8 mouse cellular contexts compared by ENCODE assay signal in genomic region chr11:6923917-6924316, GRCm38 (mm10).
DNase-seq lines count a peak whose midpoint lies in the region; ATAC-seq and TF ChIP-seq lines count a peak whose summit lies in the region.

No protein-coding gene starts in this region.

- H3K4me2 ChIP-seq in kidney, postnatal 0 days (ENCODE audit: low read length) = peak overlapping the region; percentile 26
- peak overlapping the region; percentile 32; the same call in 1 of the 2 replicates for H3K4me2 ChIP-seq in intestine, embryonic 16.5 days (ENCODE audit: low read depth, low read length)
- 0 out of 2 replicates have a peak overlapping the region, but pooled peaks have one; percentile 2 for H3K4me2 ChIP-seq in neural tube, embryonic 12.5 days (replicated peaks)

- H3K27me3 ChIP-seq in kidney, postnatal 0 days (ENCODE audit: insufficient read depth, low read length) = no peaks in the 10 kb centered on the region
- H3K27me3 ChIP-seq in embryonic facial prominence, embryonic 10.5 days (replicated peaks; ENCODE audit: low read depth, poor library complexity, severe bottlenecking) = no peaks in the 10 kb centered on the region
- H3K27me3 ChIP-seq in intestine, embryonic 16.5 days (replicated peaks; ENCODE audit: control insufficient read depth, insufficient read depth, low read length) = no peaks in the 10 kb centered on the region
- H3K27me3 ChIP-seq in neural tube, embryonic 12.5 days (replicated peaks) = no peaks in the 10 kb centered on the region

- H3K27ac ChIP-seq in kidney, postnatal 0 days = no peak overlapping the region
- H3K27ac ChIP-seq in embryonic facial prominence, embryonic 10.5 days (replicated peaks) = peak overlapping the region; percentile 57
- no peak overlapping the region for H3K27ac ChIP-seq in intestine, embryonic 16.5 days (ENCODE audit: low read length)
- H3K27ac ChIP-seq in neural tube, embryonic 12.5 days = no peak overlapping the region

- no peak overlapping the region for H3K9ac ChIP-seq in kidney, postnatal 0 days (ENCODE audit: low read depth, low read length)
- H3K9ac ChIP-seq in intestine, embryonic 16.5 days (ENCODE audit: low read depth, low read length) = 0 out of 2 replicates have a peak overlapping the region, but pooled peaks have one; percentile 1
- no peak overlapping the region for H3K9ac ChIP-seq in neural tube, embryonic 12.5 days

- H3K9me3 ChIP-seq in kidney, postnatal 0 days (replicated peaks; ENCODE audit: low read length) = no peaks in the 10 kb centered on the region
- H3K9me3 ChIP-seq in embryonic facial prominence, embryonic 10.5 days = no peaks in the 10 kb centered on the region
- H3K9me3 ChIP-seq in intestine, embryonic 16.5 days (ENCODE audit: control insufficient read depth, low read length) = no peaks in the 10 kb centered on the region
- H3K9me3 ChIP-seq in neural tube, embryonic 12.5 days = no peaks in the 10 kb centered on the region

- no peaks in the 10 kb centered on the region for H3K4me1 ChIP-seq in kidney, postnatal 0 days (replicated peaks; ENCODE audit: insufficient read depth, low read length)
- H3K4me1 ChIP-seq in embryonic facial prominence, embryonic 10.5 days = peaks cover 17% of the 10 kb centered on the region
- H3K4me1 ChIP-seq in intestine, embryonic 16.5 days (ENCODE audit: control insufficient read depth, insufficient read depth, low read length) = 0 out of 2 replicates have a peak, but pooled peaks cover 4% of the 10 kb centered on the region
- H3K4me1 ChIP-seq in neural tube, embryonic 12.5 days = peaks cover 7% of the 10 kb centered on the region; the same call in 1 of the 2 replicates

- 16% methylated on average over 6 of the region's 6 CpGs for WGBS in kidney, postnatal 0 days
- 8% methylated on average over 6 of the region's 6 CpGs for WGBS in embryonic facial prominence, embryonic 10.5 days
- 13% methylated on average over 6 of the region's 6 CpGs for WGBS in intestine, embryonic 16.5 days
- WGBS in neural tube, embryonic 12.5 days = 17% methylated on average over 6 of the region's 6 CpGs

- peak; percentile 46; the same call in 1 of the 2 replicates for ATAC-seq in kidney, postnatal 0 days (replicated peaks; ENCODE audit: low FRiP score, low read depth)
- ATAC-seq in intestine, embryonic 16.5 days = peak; percentile 77
- ATAC-seq in neural tube, embryonic 12.5 days (ENCODE audit: low FRiP score, low read depth) = no peak

- no peak overlapping the region for H3K4me3 ChIP-seq in kidney, postnatal 0 days (replicated peaks; ENCODE audit: low read depth, low read length)
- peak overlapping the region; percentile 28; the same call in 1 of the 2 replicates for H3K4me3 ChIP-seq in embryonic facial prominence, embryonic 10.5 days
- H3K4me3 ChIP-seq in intestine, embryonic 16.5 days (ENCODE audit: low read length) = 0 out of 2 replicates have a peak overlapping the region, but pooled peaks have one; percentile 11
- no peak overlapping the region for H3K4me3 ChIP-seq in neural tube, embryonic 12.5 days

- peak; percentile 73 for DNase-seq in kidney, postnatal 0 days (ENCODE audit: low spot score)
- no peak for DNase-seq in kidney, adult 11 months
- DNase-seq in embryonic facial prominence, embryonic 10.5 days (ENCODE audit: low spot score) = peak; percentile 70
- DNase-seq in left cerebral cortex, postnatal 10 days (ENCODE audit: extremely low spot score in 1 of 2, low spot score in 2 of 2) = no peak
- no peak for DNase-seq in cerebellum, postnatal 36 days
- no peak for DNase-seq in left cerebral cortex, adult 8-10 months (ENCODE audit: low spot score in 2 of 2)

- intact Hi-C loops in left cerebral cortex, postnatal 10 days (cut with DNase I) = no loop called here

- no peaks in the 10 kb centered on the region for H3K36me3 ChIP-seq in kidney, postnatal 0 days (ENCODE audit: insufficient read depth, low read length)
- H3K36me3 ChIP-seq in embryonic facial prominence, embryonic 10.5 days (replicated peaks) = no peaks in the 10 kb centered on the region
- H3K36me3 ChIP-seq in intestine, embryonic 16.5 days (ENCODE audit: control insufficient read depth, insufficient read depth, low read length) = no peaks in the 10 kb centered on the region
- H3K36me3 ChIP-seq in neural tube, embryonic 12.5 days = no peaks in the 10 kb centered on the region

- no peak for TF ChIP-seq CTCF in kidney, postnatal 0 days (IDR thresholded peaks at IDR 0.05; ENCODE audit: low read depth)

Comparison
In these comparisons a context has a peak if more than half of its experiments do, and no peak if none do; other contexts are left out.
1. DNase-seq: peak in kidney, postnatal 0 days (single experiment) and embryonic facial prominence, embryonic 10.5 days (single experiment); none in kidney, adult 11 months (single experiment), left cerebral cortex, postnatal 10 days (0 of 2), cerebellum, postnatal 36 days (0 of 2) and left cerebral cortex, adult 8-10 months (0 of 2).
2. H3K4me3 ChIP-seq: peak in embryonic facial prominence, embryonic 10.5 days (single experiment) and intestine, embryonic 16.5 days (single experiment); none in kidney, postnatal 0 days (single experiment) and neural tube, embryonic 12.5 days (single experiment).
3. Peak in every context shown above with its lines, with median percentiles within 50 percentile points of each other: H3K4me2 ChIP-seq.